ENCODE assay signal across 12 mouse cellular contexts in the genomic region with DNA sequence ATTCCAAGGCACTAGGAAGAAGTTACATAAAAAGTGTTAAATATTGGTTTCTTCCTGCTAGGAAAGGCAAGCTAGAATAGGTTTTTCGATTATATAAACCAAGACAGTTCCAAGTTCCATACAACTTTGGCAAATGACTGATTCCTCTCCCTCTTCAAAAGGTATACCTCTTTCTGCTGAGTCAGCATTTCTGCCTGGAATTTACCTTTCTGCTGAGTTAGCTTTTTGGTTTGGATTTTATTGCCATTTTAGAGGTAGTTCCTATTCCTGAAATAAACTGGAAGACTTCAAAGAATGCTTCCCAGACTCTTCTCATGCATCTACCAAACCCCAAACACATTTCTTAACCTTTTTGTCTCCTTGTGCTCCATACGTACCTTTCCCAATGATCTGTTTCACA. TPM values are rescaled to one million over a fixed set of nuclear protein-coding genes. Genes with fewer than 3 reads are reported as not detected.
DNase-seq lines count a peak whose midpoint lies in the region; ATAC-seq and TF ChIP-seq lines count a peak whose summit lies in the region.
"Had no signal": no experiment of that assay in that cellular context is flagged by ENCODE, and none has a peak within 500 bp of the region (broad histone marks: within the 10 kb centered on the region; RNA-seq: fewer than 3 reads in every experiment).

No protein-coding gene starts in this region.

- H3K9me3 ChIP-seq in hindbrain, embryonic 13.5 days = no peaks in the 10 kb centered on the region
- no peaks in the 10 kb centered on the region for H3K9me3 ChIP-seq in midbrain, embryonic 13.5 days

- 70% methylated on average over 2 of the region's 2 CpGs for WGBS in kidney, adult 2 months
- 78% methylated on average over 2 of the region's 2 CpGs for WGBS in hindbrain, embryonic 13.5 days
- WGBS in midbrain, embryonic 13.5 days = 84% methylated on average over 2 of the region's 2 CpGs

- no peak for TF ChIP-seq POLR2A in kidney, adult 2 months (IDR thresholded peaks at IDR 0.05; ENCODE audit: low read depth, low read length)
- TF ChIP-seq POLR2A in brain, embryonic 14.5 days (IDR thresholded peaks at IDR 0.05; ENCODE audit: borderline replicate concordance, extremely low read depth, insufficient read depth, insufficient read length, poor library complexity, severe bottlenecking) = no peak

- no peak overlapping the region for H3K4me3 ChIP-seq in kidney, adult 2 months (ENCODE audit: insufficient read depth, low read depth, low read length)
- H3K4me3 ChIP-seq in hindbrain, embryonic 13.5 days = peak overlapping the region; percentile 93
- H3K4me3 ChIP-seq in midbrain, embryonic 13.5 days (replicated peaks) = peak overlapping the region; percentile 94

- ATAC-seq in hindbrain, embryonic 13.5 days (ENCODE audit: low FRiP score) = no peak
- ATAC-seq in midbrain, embryonic 13.5 days = no peak
- ATAC-seq: Patski had no signal

- peak overlapping the region; percentile 71 for H3K4me2 ChIP-seq in hindbrain, embryonic 13.5 days
- H3K4me2 ChIP-seq in midbrain, embryonic 13.5 days (replicated peaks) = peak overlapping the region; percentile 69

- peak; percentile 12 for DNase-seq in kidney, adult 2 months
- DNase-seq in kidney, postnatal 14 days = no peak
- peak; percentile 5 for DNase-seq in brain, embryonic 14.5 days (ENCODE audit: low read depth)
- DNase-seq in right cerebral cortex, adult 18-20 months = no peak
- no peak for DNase-seq in adipocyte (ENCODE audit: low spot score)
- DNase-seq in Muller cell, postnatal 12 days (ENCODE audit: inconsistent ontology term) = no peak
- DNase-seq: cerebellum, adult 11 months; kidney, adult 8-10 months; thymus, postnatal 4 days had no signal

- H3K36me3 ChIP-seq in kidney, adult 2 months (ENCODE audit: control insufficient read depth, insufficient read depth, low read length) = no peaks in the 10 kb centered on the region
- H3K36me3 ChIP-seq in hindbrain, embryonic 13.5 days = no peaks in the 10 kb centered on the region
- H3K36me3 ChIP-seq in midbrain, embryonic 13.5 days = no peaks in the 10 kb centered on the region

- no peaks in the 10 kb centered on the region for H3K27me3 ChIP-seq in kidney, adult 2 months (replicated peaks; ENCODE audit: control insufficient read depth, insufficient read depth, low read length)
- H3K27me3 ChIP-seq in hindbrain, embryonic 13.5 days = no peaks in the 10 kb centered on the region
- H3K27me3 ChIP-seq in midbrain, embryonic 13.5 days = no peaks in the 10 kb centered on the region
- H3K27me3 ChIP-seq: Patski had no signal

- H3K9ac ChIP-seq in hindbrain, embryonic 13.5 days = peak overlapping the region; percentile 58; the same call in 1 of the 2 replicates
- peak overlapping the region; percentile 91; the same call in 1 of the 2 replicates for H3K9ac ChIP-seq in midbrain, embryonic 13.5 days (replicated peaks)

- peaks cover 4% of the 10 kb centered on the region; the same call in 1 of the 2 replicates for H3K4me1 ChIP-seq in kidney, adult 2 months (ENCODE audit: control insufficient read depth, insufficient read depth, low read length)
- H3K4me1 ChIP-seq in hindbrain, embryonic 13.5 days (replicated peaks) = peaks cover 31% of the 10 kb centered on the region
- H3K4me1 ChIP-seq in midbrain, embryonic 13.5 days (replicated peaks) = peaks cover 30% of the 10 kb centered on the region

- no peak for TF ChIP-seq CTCF in kidney, adult 2 months (conservative IDR thresholded peaks at IDR 0.05; ENCODE audit: insufficient read depth, insufficient read length, low read depth, low read length)
- TF ChIP-seq CTCF in brain, embryonic 14.5 days (IDR thresholded peaks at IDR 0.05; ENCODE audit: borderline replicate concordance, extremely low read depth, insufficient read depth, insufficient read length) = no peak

- no peak overlapping the region for H3K27ac ChIP-seq in kidney, adult 2 months (ENCODE audit: insufficient read depth, low read depth, low read length)
- no peak overlapping the region for H3K27ac ChIP-seq in hindbrain, embryonic 13.5 days
- no peak overlapping the region for H3K27ac ChIP-seq in midbrain, embryonic 13.5 days

RNA-seq across cellular contexts. Expression of gene Gin1, which starts 1.9 kb away (rescaled TPM):
- 2.9 TPM in 2 replicates for polyA plus RNA-seq in kidney, adult 2 months (2012; rRNA removed)
- 6.7 and 6.8 TPM in 2 replicates for polyA plus RNA-seq in brain, embryonic 14.5 days (2012; rRNA removed)
- polyA plus RNA-seq in hindbrain, embryonic 13.5 days (2015; fragmentation: Nextera tagmentation; extraction: Ambion mirVana) = 17.8 and 17.9 TPM in 2 replicates
- 19.0 and 20.1 TPM in 2 replicates for polyA plus RNA-seq in midbrain, embryonic 13.5 days (2015; fragmentation: Nextera tagmentation; extraction: Ambion mirVana)

RNA-seq across cellular contexts. Expression of gene Ppip5k2, which starts 2.1 kb away (rescaled TPM):
- 3.7 and 4.0 TPM in 2 replicates for polyA plus RNA-seq in kidney, adult 2 months (2012; rRNA removed)
- polyA plus RNA-seq in brain, embryonic 14.5 days (2012; rRNA removed) = 55.7 and 65.7 TPM in 2 replicates
- 64.0 and 69.2 TPM in 2 replicates for polyA plus RNA-seq in hindbrain, embryonic 13.5 days (2015; fragmentation: Nextera tagmentation; extraction: Ambion mirVana)
- 63.7 and 65.8 TPM in 2 replicates for polyA plus RNA-seq in midbrain, embryonic 13.5 days (2015; fragmentation: Nextera tagmentation; extraction: Ambion mirVana)

Comparison
In these comparisons a context has a peak if more than half of its experiments do, and no peak if none do; other contexts are left out.
1. DNase-seq: peak in kidney, adult 2 months (single experiment) and brain, embryonic 14.5 days (single experiment); none in kidney, postnatal 14 days (single experiment), right cerebral cortex, adult 18-20 months (single experiment), adipocyte (single experiment) and Muller cell, postnatal 12 days (single experiment).
2. RNA of gene Ppip5k2, which starts 2.1 kb away (polyA plus RNA-seq): 55.7 to 65.7 TPM in brain, embryonic 14.5 days, 64.0 to 69.2 TPM in hindbrain, embryonic 13.5 days and 63.7 to 65.8 TPM in midbrain, embryonic 13.5 days; 3.7 to 4.0 TPM in kidney, adult 2 months; every median in the first group is over 10 times any median in the second.